Mouse (Mus musculus) heart, embryonic 11.5 days (tissue): Measurements from ENCODE around the gene Zfp512b. TPM values are rescaled to one million over a fixed set of nuclear protein-coding genes. Genes with fewer than 3 reads are reported as not detected.

Experiments
- ATAC-seq: fragments of 200-750 bp; cut with Nextera tagmentation; replicated peaks from 2 replicates; pipeline ENCODE4 v1.8.0; 2017; ENCODE audit warnings: moderate library complexity; ENCODE audit not compliant: insufficient number of reproducible peaks, low FRiP score, low TSS enrichment
- H3K27ac ChIP-seq: fragments of 300-500 bp; sonication (generic); 2 replicates; pipeline ENCODE4 v1.5.1; 2014; ENCODE audit warnings: mild to moderate bottlenecking, low read depth, low read length
- H3K27me3 ChIP-seq: fragments of 300-500 bp; sonication (generic); 2 replicates; pipeline ENCODE4 v1.6.1; 2014; ENCODE audit warnings: mild to moderate bottlenecking, low read length, mixed read lengths; ENCODE audit not compliant: control insufficient read depth, insufficient read depth
- H3K36me3 ChIP-seq: fragments of 300-500 bp; sonication (generic); 2 replicates; pipeline ENCODE4 v1.6.1; 2014; ENCODE audit warnings: mild to moderate bottlenecking, low read length, moderate library complexity, mixed read lengths; ENCODE audit not compliant: control insufficient read depth, insufficient read depth
- H3K4me1 ChIP-seq: fragments of 300-500 bp; sonication (generic); 2 replicates; pipeline ENCODE4 v1.6.1; 2014; ENCODE audit warnings: low read length; ENCODE audit not compliant: control insufficient read depth, insufficient read depth
- H3K4me2 ChIP-seq: fragments of 300-500 bp; sonication (generic); 2 replicates; pipeline ENCODE4 v1.6.1; 2014; ENCODE audit warnings: mild to moderate bottlenecking, moderate library complexity
- H3K4me3 ChIP-seq: fragments of 300-500 bp; sonication (generic); 2 replicates; pipeline ENCODE4 v1.5.1; 2014; ENCODE audit warnings: low read depth, low read length
- H3K9ac ChIP-seq: fragments of 300-500 bp; sonication (generic); 2 replicates; pipeline ENCODE4 v1.6.1; 2014; ENCODE audit warnings: mild to moderate bottlenecking, low read depth, low read length, moderate library complexity
- H3K9me3 ChIP-seq: fragments of 300-500 bp; sonication (generic); replicated peaks from 2 replicates; pipeline ENCODE4 v1.6.1; 2016; ENCODE audit warnings: low read length; ENCODE audit not compliant: control insufficient read depth
- WGBS: fragments of 180-500 bp; shearing (Covaris S2); extraction: QIAGEN DNeasy Blood & Tissue Kit; methylation state at CpG from one replicate; pipeline ENCODE4 v1.1.7; 2014; ENCODE audit not compliant: insufficient replicate concordance; 5-methylcytosine and 5-hydroxymethylcytosine counted together
- polyA plus RNA-seq: library from polyadenylated mRNA; unstranded; fragments of >200 nt; fragmentation: Nextera tagmentation; extraction: Ambion mirVana; gene quantifications from 2 replicates; pipeline ENCODE4 v1.2.1, GENCODE M21; 2014

Zfp512b gene
- polyA plus RNA-seq, 1 experiment from 2014 or later, result 26.5 TPM

- H3K4me1 ChIP-seq, result peaks cover 30% of the 10 kb centered on the region
- ATAC-seq, result no peak
- H3K4me3 ChIP-seq, result no peak overlapping the region
- 0 out of 2 replicates have a peak overlapping the region, but pooled peaks have one; percentile 7 for H3K4me2 ChIP-seq
- H3K9ac ChIP-seq, result no peak overlapping the region
- no peaks in the 10 kb centered on the region for H3K27me3 ChIP-seq
- H3K36me3 ChIP-seq, result peaks cover 7% of the 10 kb centered on the region
- no peaks in the 10 kb centered on the region for H3K9me3 ChIP-seq
- WGBS, result 85% methylated on average over 1 of the region's 1 CpGs
- H3K27ac ChIP-seq, result no peak overlapping the region
Measured at GRCm38 (mm10) chr2:181579681-181580080, 12.9 kb downstream of the Zfp512b start.

- peak overlapping the region; percentile 7; the same call in 1 of the 2 replicates for H3K4me2 ChIP-seq
- no peak overlapping the region for H3K4me3 ChIP-seq
- H3K9ac ChIP-seq, result 0 out of 2 replicates have a peak overlapping the region, but pooled peaks have one; percentile 10
Measured at GRCm38 (mm10) chr2:181578790-181579618, 13.6 kb downstream of the Zfp512b start.

GRCm38 (mm10) chr2:181577981-181578581, 14.5 kb downstream of the Zfp512b start:
- no peak overlapping the region for H3K4me2 ChIP-seq
- 63% methylated on average over 7 of the region's 7 CpGs for WGBS
- no peak overlapping the region for H3K27ac ChIP-seq
- H3K4me1 ChIP-seq, result peaks cover 30% of the 10 kb centered on the region
- peaks cover 3% of the 10 kb centered on the region; the same call in 1 of the 2 replicates for H3K36me3 ChIP-seq
- ATAC-seq, result no peak
- no peak overlapping the region for H3K9ac ChIP-seq
- H3K27me3 ChIP-seq, result no peaks in the 10 kb centered on the region
- no peaks in the 10 kb centered on the region for H3K9me3 ChIP-seq
- no peak overlapping the region for H3K4me3 ChIP-seq

More at GRCm38 (mm10) chr2:181578790-181579618, 13.6 kb downstream of the Zfp512b start:
- no peaks in the 10 kb centered on the region for H3K9me3 ChIP-seq
- no peak for ATAC-seq
- peak overlapping the region; percentile 29; the same call in 1 of the 2 replicates for H3K27ac ChIP-seq
- H3K36me3 ChIP-seq, result peaks cover under 1% of the 10 kb centered on the region
- no peaks in the 10 kb centered on the region for H3K27me3 ChIP-seq
- peaks cover 30% of the 10 kb centered on the region for H3K4me1 ChIP-seq
- 35% methylated on average over 5 of the region's 5 CpGs for WGBS

GRCm38 (mm10) chr2:181577126-181577525, 15.5 kb downstream of the Zfp512b start:
- Histone ChIP-seq H3K9ac (no peak overlapping the region), H3K4me1 (peaks cover 30% of the 10 kb centered on the region), H3K4me3 (no peak overlapping the region), H3K27me3 (no peaks in the 10 kb centered on the region), H3K9me3 (no peaks in the 10 kb centered on the region), H3K4me2 (no peak overlapping the region), H3K27ac (no peak overlapping the region), H3K36me3 (peaks cover 3% of the 10 kb centered on the region; the same call in 1 of the 2 replicates)
- no peak for ATAC-seq
- 75% methylated on average over 2 of the region's 2 CpGs for WGBS

- peaks cover 3% of the 10 kb centered on the region; the same call in 1 of the 2 replicates for H3K36me3 ChIP-seq
- no peak overlapping the region for H3K27ac ChIP-seq
- peaks cover 30% of the 10 kb centered on the region for H3K4me1 ChIP-seq
- no peak for ATAC-seq
- WGBS, result 77% methylated on average over 2 of the region's 2 CpGs
- no peak overlapping the region for H3K9ac ChIP-seq
- no peak overlapping the region for H3K4me2 ChIP-seq
- H3K9me3 ChIP-seq, result no peaks in the 10 kb centered on the region
- H3K4me3 ChIP-seq, result no peak overlapping the region
- no peaks in the 10 kb centered on the region for H3K27me3 ChIP-seq
Measured at GRCm38 (mm10) chr2:181576613-181577012, 16.0 kb downstream of the Zfp512b start.

GRCm38 (mm10) chr2:181574921-181575545, 17.6 kb downstream of the Zfp512b start:
- 91% methylated on average over 7 of the region's 7 CpGs for WGBS
- ATAC-seq, result no peak
- no peak overlapping the region for H3K4me2 ChIP-seq

GRCm38 (mm10) chr2:181573961-181574360, 18.6 kb downstream of the Zfp512b start:
- no peak overlapping the region for H3K4me3 ChIP-seq
- H3K27ac ChIP-seq, result no peak overlapping the region
- ATAC-seq, result no peak
- no peaks in the 10 kb centered on the region for H3K27me3 ChIP-seq
- H3K9ac ChIP-seq, result no peak overlapping the region
- no peak overlapping the region for H3K4me2 ChIP-seq
- 87% methylated on average over 9 of the region's 9 CpGs for WGBS
- peaks cover 20% of the 10 kb centered on the region for H3K4me1 ChIP-seq
- no peaks in the 10 kb centered on the region for H3K9me3 ChIP-seq
- H3K36me3 ChIP-seq, result peaks cover 3% of the 10 kb centered on the region; the same call in 1 of the 2 replicates

More at GRCm38 (mm10) chr2:181574921-181575545, 17.6 kb downstream of the Zfp512b start:
- Histone ChIP-seq H3K4me1 (peaks cover 28% of the 10 kb centered on the region), H3K9ac (no peak overlapping the region), H3K9me3 (no peaks in the 10 kb centered on the region), H3K36me3 (peaks cover 3% of the 10 kb centered on the region; the same call in 1 of the 2 replicates), H3K27ac (no peak overlapping the region), H3K4me3 (no peak overlapping the region), H3K27me3 (no peaks in the 10 kb centered on the region)
